Mouse (Mus musculus) midbrain, embryonic 16.5 days (tissue): ENCODE measurements around the gene Acot11. TPM values are rescaled to one million over a fixed set of nuclear protein-coding genes. Genes with fewer than 3 reads are reported as not detected.

Experiments used
- ATAC-seq: fragments of 200-750 bp; cut with Nextera tagmentation; 2 replicates; pipeline ENCODE4 v1.8.0; 2017; ENCODE audit warnings: moderate TSS enrichment
- H3K27ac ChIP-seq: fragments of 300-500 bp; sonication (generic); 2 replicates; pipeline ENCODE4 v1.5.1; 2014; ENCODE audit warnings: mild to moderate bottlenecking, low read length, mixed read lengths
- H3K27me3 ChIP-seq: fragments of 300-500 bp; sonication (generic); 2 replicates; pipeline ENCODE4 v1.6.1; 2014; ENCODE audit warnings: low read depth, low read length, mixed read lengths; ENCODE audit not compliant: control insufficient read depth, insufficient read depth
- H3K36me3 ChIP-seq: fragments of 300-500 bp; sonication (generic); 2 replicates; pipeline ENCODE4 v1.6.1; 2014; ENCODE audit warnings: mild to moderate bottlenecking, low read length, moderate library complexity, mixed read lengths; ENCODE audit not compliant: control insufficient read depth, insufficient read depth
- H3K4me1 ChIP-seq: fragments of 300-500 bp; sonication (generic); 2 replicates; pipeline ENCODE4 v1.6.1; 2014; ENCODE audit warnings: mild to moderate bottlenecking, low read length, mixed read lengths; ENCODE audit not compliant: control insufficient read depth, insufficient read depth
- H3K4me2 ChIP-seq: fragments of 300-500 bp; sonication (generic); 2 replicates; pipeline ENCODE4 v1.6.1; 2014; ENCODE audit warnings: mild to moderate bottlenecking, low read length, mixed read lengths
- H3K4me3 ChIP-seq: fragments of 300-500 bp; sonication (generic); 2 replicates; pipeline ENCODE4 v1.5.1; 2014; ENCODE audit warnings: low read depth, mild to moderate bottlenecking, low read length, moderate library complexity, mixed read lengths
- H3K9ac ChIP-seq: fragments of 300-500 bp; sonication (generic); 2 replicates; pipeline ENCODE4 v1.6.1; 2014; ENCODE audit warnings: low read depth, low read length, mixed read lengths
- H3K9me3 ChIP-seq: fragments of 300-500 bp; sonication (generic); replicated peaks from 2 replicates; pipeline ENCODE4 v1.6.1; 2014; ENCODE audit warnings: mild to moderate bottlenecking, low read length, mixed read lengths; ENCODE audit not compliant: control insufficient read depth, poor library complexity, severe bottlenecking
- WGBS: fragments of 180-500 bp; shearing (Covaris S2); extraction: QIAGEN DNeasy Blood & Tissue Kit; methylation state at CpG from one replicate; pipeline ENCODE4 v1.1.7; 2014; 5-methylcytosine and 5-hydroxymethylcytosine counted together
- polyA plus RNA-seq: library from polyadenylated mRNA; unstranded; fragments of >200 nt; fragmentation: Nextera tagmentation; extraction: Ambion mirVana; gene quantifications from 2 replicates; pipeline ENCODE4 v1.2.1, GENCODE M21; 2015

Acot11 gene
- polyA plus RNA-seq, 1 experiment from 2014 or later: 1.9 TPM

GRCm38 (mm10) chr4:106788627-106789026 is 16.2 kb downstream of the Acot11 start:
- no peak overlapping the region for H3K27ac ChIP-seq
- 92% methylated on average over 11 of the region's 11 CpGs for WGBS
- ATAC-seq: no peak
- no peaks in the 10 kb centered on the region for H3K9me3 ChIP-seq
- no peak overlapping the region for H3K4me3 ChIP-seq
- H3K4me1 ChIP-seq: peaks cover 24% of the 10 kb centered on the region
- H3K27me3 ChIP-seq: no peaks in the 10 kb centered on the region
- no peaks in the 10 kb centered on the region for H3K36me3 ChIP-seq
- no peak overlapping the region for H3K9ac ChIP-seq
- H3K4me2 ChIP-seq: no peak overlapping the region

GRCm38 (mm10) chr4:106787830-106788229 is 17.0 kb downstream of the Acot11 start:
- no peak overlapping the region for H3K27ac ChIP-seq
- no peak overlapping the region for H3K4me2 ChIP-seq
- H3K27me3 ChIP-seq: no peaks in the 10 kb centered on the region
- H3K9ac ChIP-seq: no peak overlapping the region
- H3K36me3 ChIP-seq: no peaks in the 10 kb centered on the region
- peaks cover 24% of the 10 kb centered on the region for H3K4me1 ChIP-seq
- H3K4me3 ChIP-seq: no peak overlapping the region
- ATAC-seq: no peak
- WGBS: 76% methylated on average over 7 of the region's 7 CpGs
- H3K9me3 ChIP-seq: no peaks in the 10 kb centered on the region

- H3K4me1 ChIP-seq: peaks cover 24% of the 10 kb centered on the region
- H3K27me3 ChIP-seq: no peaks in the 10 kb centered on the region
- 0% methylated on average over 3 of the region's 5 CpGs for WGBS
- no peaks in the 10 kb centered on the region for H3K9me3 ChIP-seq
- peak overlapping the region; percentile 90 for H3K27ac ChIP-seq
- H3K9ac ChIP-seq: no peak overlapping the region; the same call in 1 of the 2 replicates
- peak; percentile 95 for ATAC-seq
- H3K36me3 ChIP-seq: no peaks in the 10 kb centered on the region
- H3K4me3 ChIP-seq: no peak overlapping the region
- no peak overlapping the region for H3K4me2 ChIP-seq
Measured at GRCm38 (mm10) chr4:106785753-106786540, 18.9 kb downstream of the Acot11 start.

- Histone ChIP-seq H3K27me3 (no peaks in the 10 kb centered on the region), H3K9me3 (no peaks in the 10 kb centered on the region), H3K4me2 (no peak overlapping the region), H3K9ac (no peak overlapping the region), H3K4me1 (peaks cover 24% of the 10 kb centered on the region), H3K36me3 (no peaks in the 10 kb centered on the region), H3K4me3 (no peak overlapping the region), H3K27ac (peak overlapping the region; percentile 90)
- peak; percentile 44 for ATAC-seq
- WGBS: 42% methylated on average over 7 of the region's 7 CpGs
Measured at GRCm38 (mm10) chr4:106785345-106785744, 19.5 kb downstream of the Acot11 start.

GRCm38 (mm10) chr4:106784806-106785205 is 20.0 kb downstream of the Acot11 start:
- H3K9ac ChIP-seq: no peak overlapping the region
- H3K4me3 ChIP-seq: no peak overlapping the region
- H3K27ac ChIP-seq: no peak overlapping the region
- no peaks in the 10 kb centered on the region for H3K36me3 ChIP-seq
- WGBS: 91% methylated on average over 7 of the region's 7 CpGs
- ATAC-seq: no peak
- no peak overlapping the region for H3K4me2 ChIP-seq
- no peaks in the 10 kb centered on the region for H3K27me3 ChIP-seq
- H3K4me1 ChIP-seq: peaks cover 23% of the 10 kb centered on the region
- no peaks in the 10 kb centered on the region for H3K9me3 ChIP-seq

- no peak overlapping the region for H3K27ac ChIP-seq
- H3K27me3 ChIP-seq: no peaks in the 10 kb centered on the region
- no peak overlapping the region for H3K4me2 ChIP-seq
- ATAC-seq: no peak
- peaks cover 29% of the 10 kb centered on the region for H3K4me1 ChIP-seq
- WGBS: 70% methylated on average over 10 of the region's 10 CpGs
- H3K9me3 ChIP-seq: no peaks in the 10 kb centered on the region
- H3K9ac ChIP-seq: no peak overlapping the region
- no peak overlapping the region for H3K4me3 ChIP-seq
- no peaks in the 10 kb centered on the region for H3K36me3 ChIP-seq
Measured at GRCm38 (mm10) chr4:106783137-106783536, 21.7 kb downstream of the Acot11 start.

- Histone ChIP-seq H3K9me3 (no peaks in the 10 kb centered on the region), H3K9ac (no peak overlapping the region), H3K27me3 (no peaks in the 10 kb centered on the region), H3K36me3 (no peaks in the 10 kb centered on the region), H3K27ac (no peak overlapping the region), H3K4me2 (no peak overlapping the region), H3K4me3 (no peak overlapping the region), H3K4me1 (peaks cover 24% of the 10 kb centered on the region)
- peak; percentile 47; the same call in 1 of the 2 replicates for ATAC-seq
- 3% methylated on average over 3 of the region's 3 CpGs for WGBS
Measured at GRCm38 (mm10) chr4:106780045-106780444, 24.8 kb downstream of the Acot11 start.

- no peaks in the 10 kb centered on the region for H3K36me3 ChIP-seq
- 0 out of 2 replicates have a peak overlapping the region, but pooled peaks have one; percentile 21 for H3K9ac ChIP-seq
- 41% methylated on average over 5 of the region's 5 CpGs for WGBS
- peaks cover 24% of the 10 kb centered on the region for H3K4me1 ChIP-seq
- no peaks in the 10 kb centered on the region for H3K27me3 ChIP-seq
- peak; percentile 77 for ATAC-seq
- H3K4me3 ChIP-seq: no peak overlapping the region
- peak overlapping the region; percentile 60 for H3K27ac ChIP-seq
- H3K9me3 ChIP-seq: no peaks in the 10 kb centered on the region
- no peak overlapping the region for H3K4me2 ChIP-seq
Measured at GRCm38 (mm10) chr4:106778116-106778788, 26.5 kb downstream of the Acot11 start.

- Histone ChIP-seq H3K9me3 (no peaks in the 10 kb centered on the region), H3K36me3 (no peaks in the 10 kb centered on the region), H3K4me1 (peaks cover 24% of the 10 kb centered on the region), H3K27ac (peak overlapping the region; percentile 78), H3K27me3 (no peaks in the 10 kb centered on the region), H3K4me3 (no peak overlapping the region), H3K9ac (no peak overlapping the region), H3K4me2 (0 out of 2 replicates have a peak overlapping the region, but pooled peaks have one; percentile 9)
- 12% methylated on average over 3 of the region's 3 CpGs for WGBS
- ATAC-seq: peak; percentile 75
Measured at GRCm38 (mm10) chr4:106776998-106777397, 27.8 kb downstream of the Acot11 start.
